Mouse (Mus musculus) thymus, adult 2 months (tissue): ENCODE results near the gene Olfr643. TPM values are rescaled to one million over a fixed set of nuclear protein-coding genes. Genes with fewer than 3 reads are reported as not detected.

Experiments
- DNase-seq: peaks from one replicate; pipeline ENCODE4 v3.0.0; 2021
- H3K27ac ChIP-seq: fragments of 200-500 bp; 2 replicates; pipeline ENCODE4 v1.5.1; 2012; ENCODE audit warnings: low read length, control low read depth; ENCODE audit not compliant: control insufficient read depth, insufficient read depth
- H3K27me3 ChIP-seq: fragments of 200-500 bp; 2 replicates; pipeline ENCODE4 v1.6.1; 2012; ENCODE audit warnings: mild to moderate bottlenecking, low read length, moderate library complexity, mixed read lengths; ENCODE audit not compliant: control insufficient read depth, insufficient read depth
- H3K36me3 ChIP-seq: fragments of 200-500 bp; 2 replicates; pipeline ENCODE4 v1.6.1; 2012; ENCODE audit warnings: mild to moderate bottlenecking, low read length, moderate library complexity; ENCODE audit not compliant: control insufficient read depth, insufficient read depth
- H3K4me1 ChIP-seq: fragments of 200-500 bp; replicated peaks from 2 replicates; pipeline ENCODE4 v1.6.1; 2012; ENCODE audit warnings: low read length; ENCODE audit not compliant: control insufficient read depth, insufficient read depth
- H3K4me3 ChIP-seq: fragments of 200-500 bp; 2 replicates; pipeline ENCODE4 v1.5.1; 2012; ENCODE audit warnings: mild to moderate bottlenecking, low read length, control low read depth, moderate library complexity; ENCODE audit not compliant: control insufficient read depth, insufficient read depth
- CTCF ChIP-seq: fragments of 200-500 bp; IDR thresholded peaks from 2 replicates; pipeline ENCODE4 v1.5.1; 2012; ENCODE audit warnings: mild to moderate bottlenecking, control low read depth, low read length, moderate library complexity, borderline replicate concordance; ENCODE audit not compliant: control insufficient read depth, poor library complexity, insufficient read depth; ENCODE audit errors: extremely low read depth
- POLR2A ChIP-seq: fragments of 200-500 bp; IDR thresholded peaks from 2 replicates; pipeline ENCODE4 v1.6.1; 2012; ENCODE audit warnings: mild to moderate bottlenecking, low read length, control low read depth, moderate library complexity; ENCODE audit not compliant: control insufficient read depth, poor library complexity, insufficient read depth; ENCODE audit errors: extremely low read depth
- WGBS: fragments of 180-500 bp; shearing (Covaris S2); methylation state at CpG from one replicate; pipeline ENCODE4 v1.1.7; 2018; 5-methylcytosine and 5-hydroxymethylcytosine counted together
- polyA plus RNA-seq: library from polyadenylated mRNA; depleted of rRNA; stranded (reverse); fragments of >200 nt; gene quantifications from 2 replicates; pipeline ENCODE4 v1.2.3, GENCODE M21; 2012; rRNA removed

Gene Olfr643
- not detected in 2 replicates for polyA plus RNA-seq

DNA sequence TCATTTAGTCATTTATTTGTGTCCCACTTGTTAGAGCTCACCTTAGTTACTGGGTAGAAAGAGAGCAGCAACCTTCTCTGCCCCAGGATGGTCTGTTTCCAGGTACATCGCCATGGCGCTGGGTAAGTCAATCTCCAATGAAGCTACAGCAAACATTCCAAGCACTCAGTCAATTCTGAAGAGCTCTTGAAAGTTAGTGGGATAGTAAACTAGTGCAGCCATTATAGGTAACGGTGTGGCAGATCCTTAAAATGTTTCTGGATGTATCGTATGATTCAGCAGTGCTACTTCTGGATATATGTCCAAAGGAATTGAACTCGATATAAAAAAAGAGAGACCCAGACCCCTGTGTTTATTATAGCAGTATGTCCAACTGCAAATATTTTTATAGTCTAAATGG, at the start of gene Olfr643:
Gene Olfr643, minus strand, starts transcription at position 101 of the 400 bp plus-strand sequence.
- WGBS: 96% methylated on average over 5 of the region's 5 CpGs
- H3K4me3 ChIP-seq: no peak within 1 kb of the TSS

DNA sequence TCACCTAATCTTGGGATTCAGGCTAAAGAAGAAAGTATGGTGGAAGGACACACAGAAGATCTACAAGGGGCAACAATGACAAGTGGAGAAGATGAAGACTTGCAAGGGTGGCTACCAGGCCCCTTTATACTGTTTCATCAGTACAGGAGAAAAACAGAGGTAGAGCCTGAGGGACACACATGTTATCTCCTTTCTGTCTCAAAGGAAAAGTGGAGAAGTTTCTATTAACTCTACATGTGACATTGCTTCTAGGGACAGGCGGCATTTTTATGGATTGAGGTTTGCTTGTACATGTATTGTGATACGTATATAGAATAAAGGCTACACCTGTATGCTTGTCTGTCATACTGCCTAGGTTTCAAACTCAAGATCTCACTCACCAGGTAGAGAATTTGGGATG, 46.1 kb upstream of the Olfr643 start, which contains the start of gene Olfr648:
Gene Olfr648, minus strand, starts transcription at position 101 of the 400 bp plus-strand sequence.
- Histone ChIP-seq H3K4me3 (no peak within 1 kb of the TSS), H3K4me1 (no peaks in the 10 kb centered on the region), H3K27me3 (no peaks in the 10 kb centered on the region), H3K27ac (no peak within 1 kb of the TSS), H3K36me3 (no peaks in the 10 kb centered on the region)
- TF ChIP-seq POLR2A (no peak), CTCF (no peak)
- 98% methylated on average over 2 of the region's 2 CpGs for WGBS
- DNase-seq: no peak

More for the DNA sequence above, at the start of gene Olfr643:
- DNase-seq: no peak
- no peaks in the 10 kb centered on the region for H3K36me3 ChIP-seq
- H3K4me1 ChIP-seq: no peaks in the 10 kb centered on the region
- no peak for TF ChIP-seq POLR2A
- TF ChIP-seq CTCF: no peak
- no peaks in the 10 kb centered on the region for H3K27me3 ChIP-seq
- no peak within 1 kb of the TSS for H3K27ac ChIP-seq

DNA sequence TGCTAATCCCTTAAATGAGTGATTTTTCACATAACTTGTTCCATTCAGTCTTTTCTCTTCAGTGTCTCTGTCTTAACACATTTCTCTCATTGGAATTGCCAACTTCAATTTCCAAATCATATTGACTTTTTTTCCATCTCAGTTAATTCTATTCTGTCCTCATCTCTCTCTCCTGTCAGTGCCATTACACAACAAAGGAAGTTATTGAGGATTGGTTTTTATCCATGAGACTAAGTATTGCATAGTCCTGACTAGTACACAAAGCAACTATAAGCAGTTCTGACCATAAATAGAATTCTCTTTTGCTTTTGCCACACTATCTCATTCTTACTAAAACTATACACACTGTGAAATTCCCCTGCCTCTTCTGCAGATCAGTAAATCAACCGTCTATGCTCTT, 41.9 kb upstream of the Olfr643 start:
- Histone ChIP-seq H3K36me3 (no peaks in the 10 kb centered on the region), H3K27me3 (no peaks in the 10 kb centered on the region), H3K27ac (no peak overlapping the region), H3K4me1 (no peaks in the 10 kb centered on the region), H3K4me3 (no peak overlapping the region)
- TF ChIP-seq POLR2A (no peak), CTCF (no peak)
- DNase-seq: no peak
- 98% methylated on average over 1 of the region's 1 CpGs for WGBS

GRCm38 (mm10) chr7:104178422-104179054, 41.3 kb upstream of the Olfr643 start:
- no peaks in the 10 kb centered on the region for H3K36me3 ChIP-seq
- H3K4me3 ChIP-seq: no peak overlapping the region
- no peak overlapping the region for H3K27ac ChIP-seq
- no peaks in the 10 kb centered on the region for H3K27me3 ChIP-seq
- H3K4me1 ChIP-seq: no peaks in the 10 kb centered on the region
- DNase-seq: no peak
- whole genome bisulfite sequencing: 79% methylated on average over 5 of the region's 5 CpGs
- no peak for TF ChIP-seq CTCF
- no peak for TF ChIP-seq POLR2A

DNA sequence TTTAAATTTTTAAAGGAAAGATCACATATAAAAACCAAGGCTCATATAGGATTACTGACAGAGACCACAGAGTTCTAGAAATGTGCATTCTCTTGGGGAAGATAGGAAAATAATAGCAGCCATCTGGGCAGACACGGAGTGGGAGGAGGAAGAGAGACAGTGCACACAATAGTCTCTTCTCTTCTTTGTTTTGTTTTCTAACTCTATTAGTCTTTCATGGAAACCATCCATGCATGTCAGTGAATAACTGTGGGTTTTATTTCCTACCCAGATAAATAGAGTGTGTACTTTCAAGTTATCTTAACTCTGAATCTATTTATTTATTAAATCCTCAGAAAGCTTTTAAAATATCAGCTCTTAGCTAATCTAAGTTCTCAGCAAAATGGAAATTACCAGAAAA, 37.9 kb upstream of the Olfr643 start:
- Histone ChIP-seq H3K27me3 (no peaks in the 10 kb centered on the region), H3K4me3 (no peak overlapping the region), H3K4me1 (peaks cover 7% of the 10 kb centered on the region), H3K36me3 (no peaks in the 10 kb centered on the region), H3K27ac (no peak overlapping the region)
- no peak for TF ChIP-seq POLR2A
- DNase-seq: no peak
- WGBS: 77% methylated on average over 1 of the region's 1 CpGs

GRCm38 (mm10) chr7:104169634-104170204, 32.5 kb upstream of the Olfr643 start:
- 9% methylated on average over 6 of the region's 6 CpGs for WGBS
- peaks cover 16% of the 10 kb centered on the region for H3K4me1 ChIP-seq
- no peak overlapping the region; the same call in 1 of the 2 replicates for H3K27ac ChIP-seq
- H3K4me3 ChIP-seq: no peak overlapping the region
- peak; percentile 7 for DNase-seq
- no peaks in the 10 kb centered on the region for H3K27me3 ChIP-seq
- H3K36me3 ChIP-seq: no peaks in the 10 kb centered on the region
- TF ChIP-seq CTCF: no peak
- TF ChIP-seq POLR2A: no peak

GRCm38 (mm10) chr7:104167105-104167504, 29.9 kb upstream of the Olfr643 start:
- peak; percentile 16 for DNase-seq
- TF ChIP-seq POLR2A: no peak
- no peak for TF ChIP-seq CTCF
- Histone ChIP-seq H3K4me1 (peaks cover 16% of the 10 kb centered on the region), H3K36me3 (no peaks in the 10 kb centered on the region), H3K27me3 (no peaks in the 10 kb centered on the region), H3K4me3 (no peak overlapping the region), H3K27ac (no peak overlapping the region)
- 12% methylated on average over 6 of the region's 6 CpGs for WGBS
